Mouse (Mus musculus) bone marrow, adult 2 months (tissue): ENCODE measurements around the gene Ulk4.
A peak's percentile ranks its signal among the peaks of the same experiment; 100 is the strongest.

ENCODE experiments used
- CTCF ChIP-seq: fragments of 200-500 bp; IDR thresholded peaks from 2 replicates; pipeline ENCODE4 v1.5.1; 2011; ENCODE audit warnings: low read length, control low read depth; ENCODE audit not compliant: control insufficient read depth, insufficient read depth
- POLR2A ChIP-seq: fragments of 200-500 bp; IDR thresholded peaks from 2 replicates; pipeline ENCODE4 v1.6.1; 2011; ENCODE audit warnings: low read depth, mild to moderate bottlenecking, control low read depth, low read length, borderline replicate concordance; ENCODE audit not compliant: control insufficient read depth

- TF ChIP-seq CTCF (no peak), POLR2A (peak; percentile 48; the same call in 1 of the 2 replicates)
Observed at GRCm38 (mm10) chr9:121277118-121278060, at the start of gene Ulk4.
